Mouse (Mus musculus): ENCODE data around the gene Myo18b. TPM values are rescaled to one million over a fixed set of nuclear protein-coding genes. Genes with fewer than 3 reads are reported as not detected.

The Myo18b gene
- polyA plus RNA-seq, 2 experiments from 2014 or later: not detected

DNA sequence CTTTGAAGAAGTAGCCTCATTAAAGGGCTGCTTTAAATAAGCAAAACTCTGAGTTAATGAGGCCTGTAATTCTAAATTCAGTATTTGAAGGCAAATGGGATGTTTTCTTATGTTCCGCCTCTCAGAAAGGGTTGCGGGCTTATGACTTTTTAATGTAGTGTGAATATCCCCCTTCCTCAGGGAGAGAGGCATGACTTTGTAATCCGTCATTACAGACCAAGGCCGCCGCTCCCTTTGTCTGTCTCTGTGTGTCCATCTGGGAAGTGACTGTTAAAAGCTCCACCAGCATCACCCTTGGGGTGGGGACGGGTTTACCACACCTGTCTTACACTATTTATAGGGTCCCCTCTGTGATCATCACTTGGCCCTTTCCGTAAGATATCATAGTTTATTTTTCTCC is 100.1 kb downstream of the Myo18b start:
- ATAC-seq: no peak

DNA sequence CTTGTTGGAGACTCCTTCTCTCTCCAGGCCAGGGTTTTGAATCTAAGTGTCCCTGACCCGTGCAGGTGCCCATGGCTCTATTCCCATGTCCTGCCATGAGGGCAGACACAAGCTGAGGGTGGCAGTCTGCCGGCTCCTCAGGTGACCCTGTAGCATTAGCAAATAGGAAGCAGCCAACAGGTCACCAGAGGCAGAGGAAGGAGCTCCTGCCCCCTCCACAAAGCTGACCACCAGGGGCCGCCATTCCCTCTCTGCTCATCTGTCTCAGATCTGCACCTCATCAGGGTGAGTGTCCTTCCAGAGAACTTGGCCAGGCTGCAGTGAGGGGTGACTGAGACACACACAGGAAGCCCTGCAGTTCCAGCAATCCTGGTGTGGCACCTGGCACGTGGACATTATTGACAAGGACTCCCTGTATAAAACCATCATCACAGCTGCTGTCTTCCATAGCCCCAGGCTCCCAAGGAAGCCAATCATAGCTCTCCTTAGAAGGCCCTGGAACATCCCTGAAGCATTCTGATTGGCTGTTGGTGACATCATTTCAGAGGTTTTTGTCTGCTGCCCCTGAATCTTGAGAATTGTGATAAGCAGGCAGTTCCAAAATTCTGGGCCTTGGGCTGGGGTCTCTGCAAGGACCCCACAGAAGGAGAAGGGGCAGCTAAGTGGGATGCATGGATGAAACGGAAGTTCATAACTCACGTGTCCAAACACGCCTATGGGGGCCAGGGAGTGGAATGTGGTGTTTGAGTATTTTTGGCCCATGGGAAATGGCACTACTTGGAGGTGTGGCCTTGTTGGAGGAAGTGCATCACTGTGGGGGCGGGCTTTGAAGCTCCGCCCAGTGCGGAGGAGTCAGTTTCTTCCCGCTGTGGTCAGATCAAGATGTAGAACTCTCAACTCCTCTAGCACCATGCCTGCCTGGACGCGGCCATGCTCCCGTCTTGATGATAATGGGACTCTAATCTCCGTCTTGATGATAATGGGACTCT is 104.1 kb downstream of the Myo18b start:
- ATAC-seq: no peak

DNA sequence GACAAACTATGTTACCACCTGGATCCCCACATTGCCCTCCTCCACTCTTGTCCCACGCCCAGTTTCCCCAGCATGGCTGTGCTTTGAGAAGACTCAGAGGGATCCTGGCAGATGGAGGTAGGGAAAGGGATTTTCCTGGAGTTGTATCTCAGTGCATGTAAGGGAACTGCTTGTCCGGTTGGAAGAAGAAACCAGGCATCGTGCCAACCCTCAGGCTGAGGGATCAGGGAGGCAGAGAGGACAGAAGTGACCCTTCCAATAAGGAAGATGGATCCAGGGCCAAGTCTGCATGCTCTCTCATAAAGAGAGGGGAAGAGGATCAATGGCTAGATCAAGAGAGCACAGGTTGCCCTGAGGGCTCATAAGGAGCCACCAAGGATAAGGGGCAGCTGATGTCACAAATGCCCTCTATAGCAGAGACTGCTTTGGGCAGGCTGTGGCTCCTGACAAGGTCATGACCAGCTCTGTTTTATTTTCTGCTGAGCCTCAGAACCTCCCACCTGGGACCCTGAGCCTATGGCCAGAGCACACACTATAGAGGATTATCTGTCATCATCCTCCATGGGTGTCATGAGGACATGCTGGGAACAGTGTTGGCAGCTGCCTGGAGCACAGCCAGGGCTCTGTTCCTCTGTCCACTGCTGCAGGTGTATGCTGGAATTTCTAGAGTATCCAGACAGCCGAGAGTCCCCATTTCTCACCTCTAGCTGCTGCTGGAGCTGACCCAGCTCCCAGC is 105.6 kb downstream of the Myo18b start:
- no peak for ATAC-seq

DNA sequence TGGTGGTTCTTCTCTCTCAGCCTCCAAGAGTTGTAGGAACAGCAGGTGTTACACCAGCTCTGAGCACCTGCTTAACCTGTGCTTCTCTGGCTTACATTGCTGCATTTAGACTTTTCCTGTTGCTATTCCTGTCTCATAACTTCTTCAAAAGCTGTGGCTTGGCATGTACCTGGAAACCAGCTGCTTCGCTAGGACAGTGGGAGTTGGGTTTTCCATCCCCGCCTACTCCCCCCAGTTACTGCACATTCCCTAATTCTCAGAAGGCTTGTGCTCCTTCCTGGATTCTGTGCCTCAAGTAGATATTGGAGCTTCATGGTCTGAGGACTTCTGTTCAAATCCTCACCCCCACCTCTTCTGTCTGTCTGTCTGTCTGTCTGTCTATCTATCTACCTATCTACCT is 107.7 kb downstream of the Myo18b start:
- ATAC-seq: no peak

DNA sequence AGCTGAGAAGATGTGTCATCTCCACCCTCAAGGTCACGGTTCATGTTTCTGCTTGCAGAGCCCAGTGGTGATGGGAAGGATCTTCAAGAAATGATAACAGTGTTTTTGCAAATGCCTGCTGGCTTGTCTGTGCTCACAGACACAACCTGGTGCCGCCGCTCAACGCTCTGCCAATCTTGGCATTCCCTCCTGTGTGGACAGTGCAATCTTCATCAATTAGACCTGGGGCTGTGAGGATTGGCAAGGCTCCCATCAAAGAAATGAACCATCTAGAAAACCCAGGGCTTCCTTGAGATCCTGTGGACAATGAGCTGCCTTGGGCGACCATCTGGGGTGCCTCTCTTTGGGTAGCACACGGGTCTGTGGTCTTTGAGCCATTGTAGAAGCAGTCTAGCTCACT is 109.4 kb downstream of the Myo18b start:
- ATAC-seq: no peak

DNA sequence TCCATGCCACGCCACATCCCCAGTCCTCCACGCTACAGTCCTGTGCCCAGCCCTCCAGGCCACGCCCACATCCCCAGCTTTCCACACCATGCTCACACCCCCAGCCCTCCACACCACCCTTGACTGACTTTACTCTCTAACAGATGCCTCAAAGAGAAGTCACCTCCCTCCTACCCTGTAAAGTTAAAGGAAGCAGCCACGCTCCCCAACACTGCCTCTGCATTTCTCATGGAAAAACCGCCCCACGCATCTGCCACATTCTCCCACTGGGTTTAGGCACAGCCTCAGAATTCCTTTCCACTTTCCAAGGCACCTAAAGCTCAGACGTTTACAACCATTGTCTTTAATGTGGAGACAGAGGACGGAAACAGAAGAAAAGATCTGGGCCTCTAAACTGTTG is 110.1 kb downstream of the Myo18b start:
- ATAC-seq: no peak

DNA sequence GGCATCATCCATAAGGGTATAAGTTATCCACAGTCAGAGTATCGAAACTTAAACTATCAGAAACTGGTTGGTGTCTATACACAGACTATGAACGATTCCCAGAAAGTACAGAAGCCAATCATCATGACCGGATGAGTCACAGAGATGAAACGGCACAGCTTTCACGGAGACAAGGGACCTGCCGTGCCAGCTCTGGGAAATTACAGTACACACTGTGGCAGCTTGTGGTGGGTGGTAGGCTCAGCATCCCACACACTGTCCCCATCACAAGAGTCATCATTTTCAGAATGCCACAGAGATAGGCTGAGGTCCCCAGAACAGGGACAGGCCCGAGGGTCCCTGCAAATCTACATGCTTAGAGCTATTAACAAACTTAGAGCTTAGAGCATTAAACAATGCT is 114.4 kb downstream of the Myo18b start:
- no peak for ATAC-seq

DNA sequence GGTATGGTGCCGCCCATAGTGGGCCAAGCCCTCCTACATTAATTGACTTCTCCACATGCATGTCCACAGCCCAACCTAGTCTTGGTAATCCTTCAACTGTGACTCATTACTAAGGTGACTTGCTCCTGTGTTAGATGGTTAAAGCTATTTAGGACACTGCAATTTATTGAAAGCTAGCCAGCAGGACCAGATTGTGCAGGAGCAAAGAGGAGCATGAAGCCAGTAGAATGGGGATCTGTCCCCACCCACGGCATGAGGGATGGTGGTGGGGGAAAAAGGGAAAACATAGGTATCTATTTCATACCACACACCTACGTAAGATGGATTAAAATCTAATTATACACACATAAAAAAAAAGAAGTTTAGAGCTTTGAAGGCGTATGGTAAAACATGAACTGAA is 114.9 kb downstream of the Myo18b start:
- ATAC-seq: no peak

DNA sequence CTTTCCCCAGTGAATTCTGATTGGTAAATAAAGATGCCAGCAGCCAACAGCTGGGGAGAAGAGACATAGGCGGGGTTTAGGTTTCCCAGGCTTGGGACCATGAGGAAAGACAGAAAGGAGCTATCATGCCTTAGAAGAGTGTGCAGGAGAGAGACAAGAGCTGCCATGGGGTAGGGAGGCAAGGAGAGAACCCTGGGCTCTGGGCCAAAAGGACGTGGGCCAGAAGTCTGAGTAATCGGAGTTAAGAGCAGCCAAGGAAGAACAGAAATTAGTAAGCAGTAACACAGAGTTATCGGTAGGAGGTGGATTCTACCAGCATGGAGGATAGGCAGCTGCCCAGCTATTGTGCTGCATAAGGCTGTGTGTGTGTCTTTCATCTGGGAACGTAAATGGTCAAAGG is 115.8 kb downstream of the Myo18b start:
- no peak for ATAC-seq

DNA sequence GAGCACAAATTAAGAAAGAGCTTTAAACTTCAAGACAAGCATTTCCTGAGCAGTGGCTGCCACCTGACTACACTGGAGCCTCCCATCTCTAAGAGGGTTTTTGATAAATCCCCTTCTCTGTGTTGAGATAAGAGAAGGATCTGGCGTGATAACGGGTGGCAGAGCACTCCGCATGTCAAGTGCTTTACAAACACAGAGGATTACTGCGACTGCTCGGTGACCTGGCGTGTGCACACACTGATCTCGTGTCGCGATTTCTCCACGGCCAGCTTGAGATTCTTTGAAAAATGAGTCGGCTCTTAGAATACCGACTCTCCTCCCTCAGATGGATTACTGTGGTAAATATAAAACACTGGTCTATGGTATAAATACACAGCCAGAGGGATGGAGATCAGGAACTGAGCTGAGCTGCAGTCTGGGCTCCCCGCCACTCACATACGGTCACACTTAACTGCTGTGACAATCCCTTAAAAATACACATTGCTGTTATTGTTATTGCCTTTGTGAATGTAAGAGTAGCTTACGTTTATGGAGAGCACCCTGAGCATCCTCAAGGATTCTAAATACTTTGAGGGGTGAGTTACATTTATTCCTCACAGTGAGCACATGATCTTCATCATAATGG is 119.3 kb downstream of the Myo18b start:
- ATAC-seq: no peak

DNA sequence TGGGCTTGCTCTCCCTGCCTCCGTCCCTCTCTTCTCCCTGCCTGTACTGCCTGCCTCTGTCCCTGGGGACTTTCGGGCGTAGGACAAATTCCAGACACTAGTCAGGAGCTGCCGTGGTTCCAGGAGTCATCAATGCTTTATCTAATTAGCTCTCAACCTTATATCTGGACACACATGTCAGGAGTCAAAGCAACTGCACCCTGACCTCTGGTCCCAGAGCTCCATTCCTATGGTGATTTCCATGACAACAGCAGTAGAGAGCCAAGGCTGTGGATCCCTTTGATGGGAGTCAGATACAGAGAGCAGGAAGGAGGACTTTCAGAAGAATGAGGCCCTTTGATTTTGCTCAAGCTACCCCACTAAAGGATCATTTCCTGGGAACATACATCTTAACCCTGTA is 122.7 kb downstream of the Myo18b start:
- ATAC-seq: no peak

DNA sequence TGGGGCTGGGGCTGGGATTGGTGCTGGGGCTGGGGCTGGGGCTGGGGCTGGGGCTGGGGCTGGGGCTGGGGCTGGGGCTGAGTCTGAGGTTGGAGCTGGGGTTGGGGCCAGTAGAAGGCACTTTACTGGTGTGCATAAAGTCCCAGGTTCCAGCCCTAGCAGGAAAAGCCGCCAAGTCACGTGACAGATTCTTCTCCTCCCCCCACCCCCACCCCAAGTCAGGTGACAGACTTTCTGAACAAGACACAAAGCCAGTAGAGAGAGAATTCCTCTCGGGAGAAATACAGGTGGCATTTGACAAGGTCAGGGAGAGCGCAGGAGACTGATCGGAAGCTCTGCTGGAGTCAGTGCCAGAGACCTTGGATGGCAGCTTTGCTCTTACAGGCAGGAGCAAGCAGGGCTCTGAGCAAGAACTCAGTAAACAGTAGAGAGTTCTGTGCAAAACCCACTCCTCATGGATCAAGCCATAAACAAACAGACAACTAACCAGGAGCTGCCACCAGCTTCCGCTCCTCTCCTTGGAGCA is 124.7 kb downstream of the Myo18b start:
- no peak for ATAC-seq

DNA sequence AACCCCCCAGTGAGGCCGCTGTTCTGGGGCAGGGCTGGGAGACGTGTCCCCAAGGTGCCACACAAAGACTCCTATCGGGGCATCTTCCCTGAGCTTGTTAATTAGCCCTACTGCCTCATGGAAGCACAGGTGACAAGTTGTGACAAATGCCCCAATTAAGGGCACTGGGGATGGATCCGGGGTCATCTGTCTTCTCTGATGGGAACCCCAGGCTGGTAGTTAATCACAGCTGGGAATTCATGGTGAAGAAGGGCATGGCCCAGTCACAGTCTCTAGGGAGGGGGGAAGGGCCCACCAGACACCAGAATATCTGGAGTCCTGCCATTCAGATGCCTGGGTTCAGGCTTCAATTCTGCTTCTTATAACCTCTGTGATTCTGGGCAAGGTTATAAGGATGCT is 126.4 kb downstream of the Myo18b start:
- ATAC-seq: no peak

DNA sequence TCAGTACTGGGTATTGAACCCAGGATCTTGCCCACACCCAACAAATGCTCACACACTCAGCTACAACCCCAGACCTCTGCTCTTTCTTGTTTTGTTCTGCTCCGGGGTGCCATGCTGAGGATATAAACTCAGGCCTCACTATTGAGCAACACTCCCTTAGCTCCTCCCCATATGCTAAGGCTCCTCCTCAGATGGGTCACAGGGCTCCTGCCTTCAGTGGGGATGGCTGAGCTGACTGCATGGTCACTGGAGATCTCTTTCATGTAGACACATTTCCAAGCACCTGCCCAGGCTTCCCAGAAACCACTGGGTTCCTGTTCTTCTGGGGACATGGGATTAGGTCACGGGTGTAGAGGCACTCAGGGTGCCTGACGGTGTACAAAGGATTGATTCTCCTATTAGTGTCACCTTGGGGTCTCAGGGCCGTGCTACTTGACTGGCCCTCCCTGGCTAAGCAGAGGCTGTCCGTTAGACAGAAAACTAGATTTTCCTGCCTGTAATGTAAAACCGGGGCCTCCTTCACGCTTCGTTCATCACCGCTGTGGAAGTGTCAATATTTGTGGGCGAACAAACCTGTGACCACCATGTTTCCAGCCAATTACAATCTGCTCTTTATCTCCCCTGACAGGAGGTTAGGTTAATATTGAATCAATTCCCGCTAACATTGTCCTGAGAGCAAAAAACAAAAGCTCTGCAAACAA is 127.0 kb downstream of the Myo18b start:
- no peak for ATAC-seq

DNA sequence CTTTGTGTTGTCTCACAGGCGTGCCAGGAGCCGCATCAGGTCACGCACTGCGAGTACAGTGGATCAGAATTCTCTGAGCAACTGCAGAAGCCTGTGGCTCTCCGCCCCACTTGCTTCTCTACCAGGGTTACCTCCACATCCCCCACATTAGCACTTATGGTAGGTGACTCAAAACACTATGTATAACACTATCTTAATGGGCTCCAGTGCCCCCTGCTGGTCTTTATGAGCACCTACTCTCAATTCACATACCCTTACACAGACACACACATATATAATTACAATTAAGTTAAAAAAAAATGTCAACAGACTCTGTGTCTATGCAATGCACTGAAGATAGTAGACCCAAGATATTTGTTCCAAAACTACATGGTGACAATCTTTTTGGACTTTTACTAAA is 127.6 kb downstream of the Myo18b start:
- ATAC-seq: no peak

DNA sequence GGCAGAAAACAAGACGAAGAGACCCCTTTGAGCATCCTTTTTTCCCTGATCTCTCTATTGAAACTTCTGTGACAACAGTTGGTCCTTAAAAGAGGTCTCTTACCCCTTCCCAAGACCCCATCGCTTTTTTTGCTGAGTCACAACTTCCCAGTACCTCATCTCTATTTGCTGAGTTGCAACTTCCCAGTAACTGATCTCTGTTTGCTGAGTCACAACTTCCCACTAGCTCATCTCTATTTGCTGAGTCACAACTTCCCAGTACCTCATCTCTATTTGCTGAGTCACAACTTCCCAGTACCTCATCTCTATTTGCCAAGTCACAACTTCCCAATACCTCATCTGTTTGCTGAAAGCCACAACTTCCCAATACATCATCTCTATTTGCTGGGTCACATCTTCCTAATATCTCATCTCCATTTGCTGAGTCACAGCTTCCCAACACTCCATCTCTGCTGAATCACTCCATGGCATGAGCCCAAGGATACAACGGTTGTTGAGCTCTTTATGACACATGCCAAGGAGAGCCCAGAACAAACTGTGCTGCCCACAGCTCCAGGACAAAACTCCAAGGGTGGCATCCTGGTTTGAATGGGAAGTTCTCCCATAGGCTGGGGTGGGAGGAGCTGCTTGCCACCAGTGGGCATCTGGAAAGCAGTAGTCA is 134.6 kb downstream of the Myo18b start:
- no peak for ATAC-seq

DNA sequence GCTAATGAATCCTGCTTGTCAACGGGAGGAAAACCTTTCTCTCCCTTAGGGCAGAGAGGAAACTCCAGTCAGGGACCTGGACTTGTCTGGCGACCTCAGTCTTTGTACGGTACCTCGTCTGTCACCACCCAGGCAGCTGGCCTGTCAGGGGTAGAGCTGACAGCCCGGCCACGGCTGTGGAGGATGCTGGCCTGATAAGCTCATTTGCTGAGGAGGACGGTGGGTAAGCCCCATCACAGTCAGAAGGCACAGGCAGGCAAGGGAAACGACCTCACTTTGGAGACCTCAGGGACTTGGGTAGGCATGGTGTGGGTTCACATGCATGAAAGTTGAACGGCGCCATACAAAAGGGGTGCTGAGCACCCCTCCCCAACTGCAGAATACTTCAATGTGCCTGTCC is 140.6 kb downstream of the Myo18b start:
- no peak for ATAC-seq

DNA sequence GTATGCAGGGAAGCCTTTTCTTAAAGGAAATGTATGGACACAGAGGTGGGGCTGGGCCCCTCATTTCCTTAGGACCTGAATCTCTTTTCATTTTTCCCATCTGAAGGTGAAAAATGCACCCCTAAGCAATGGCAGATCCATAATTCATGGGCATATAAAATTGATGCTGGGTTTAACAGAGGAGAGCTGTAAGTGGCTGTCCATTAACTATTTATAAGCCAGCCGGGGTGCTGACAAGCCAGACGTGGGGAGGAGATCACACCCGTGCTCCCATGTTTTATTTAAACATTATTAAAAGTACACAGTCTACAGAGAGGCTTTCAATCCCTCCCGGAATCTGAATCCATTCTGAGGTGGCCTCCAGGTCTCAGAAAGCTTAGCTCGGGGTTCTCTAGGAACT is 146.5 kb downstream of the Myo18b start:
- no peak for ATAC-seq

DNA sequence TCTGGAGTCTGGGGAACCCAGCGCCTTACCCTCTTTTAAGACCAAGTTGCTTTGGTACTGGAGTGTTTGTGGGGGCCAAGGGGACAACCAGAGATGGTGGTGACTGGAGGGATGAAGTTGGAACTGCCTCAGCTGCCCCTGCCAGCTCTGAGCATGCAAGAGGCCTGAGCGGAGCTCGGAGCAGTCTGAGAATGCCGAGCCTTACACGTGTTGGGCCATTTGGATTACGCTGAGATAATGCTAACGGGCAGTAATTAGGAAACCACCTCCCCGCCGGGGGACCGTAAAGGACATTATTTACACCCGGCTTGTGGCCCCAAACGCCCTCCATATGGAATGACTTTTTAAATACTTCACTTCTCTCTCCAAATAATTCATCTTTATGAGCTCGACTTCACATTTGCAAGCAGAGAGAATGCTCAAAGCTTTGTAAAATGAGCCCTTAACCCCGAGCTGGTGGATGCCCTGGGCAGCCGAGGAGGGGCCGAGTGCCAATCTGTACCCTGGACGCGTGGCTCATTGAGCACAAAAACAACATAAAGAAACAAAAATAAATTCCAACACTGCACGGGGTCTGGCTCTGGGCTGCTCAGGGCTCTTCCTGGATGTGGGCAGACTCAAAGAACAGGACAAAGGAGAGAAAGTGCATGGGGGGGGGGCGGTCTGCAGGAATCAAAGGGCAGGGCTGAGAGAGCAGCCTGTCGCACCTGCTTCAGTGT is 148.0 kb downstream of the Myo18b start:
- ATAC-seq: no peak

DNA sequence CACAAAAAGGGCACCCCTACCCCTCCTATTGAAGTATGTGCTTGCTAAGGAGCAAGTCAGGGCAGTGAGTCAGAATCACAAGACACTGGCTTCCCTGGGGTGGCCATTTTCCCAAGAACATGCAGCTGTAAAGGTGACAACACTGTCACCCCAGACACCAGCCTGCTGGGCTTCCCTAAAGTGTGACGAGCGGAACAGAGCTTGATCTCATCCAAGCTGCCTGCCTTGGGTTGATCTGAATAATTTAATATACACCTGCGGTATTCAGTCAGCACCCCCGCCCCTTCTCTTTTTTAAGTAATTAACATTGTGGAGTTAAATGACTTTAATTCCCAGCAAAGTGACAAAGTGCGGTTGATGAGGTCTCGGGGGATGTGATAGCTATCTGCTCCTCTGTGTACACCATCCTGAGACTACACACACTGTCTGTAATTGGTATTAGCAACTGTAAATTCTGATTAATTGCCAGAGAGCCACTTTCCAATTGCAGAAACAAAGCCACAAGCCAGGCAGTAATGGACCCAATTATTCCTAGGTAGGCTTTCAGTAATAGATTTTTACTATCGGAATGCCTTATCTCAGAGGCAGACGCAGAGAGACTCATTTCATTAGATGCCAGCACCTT is 148.7 kb downstream of the Myo18b start:
- no peak for ATAC-seq

DNA sequence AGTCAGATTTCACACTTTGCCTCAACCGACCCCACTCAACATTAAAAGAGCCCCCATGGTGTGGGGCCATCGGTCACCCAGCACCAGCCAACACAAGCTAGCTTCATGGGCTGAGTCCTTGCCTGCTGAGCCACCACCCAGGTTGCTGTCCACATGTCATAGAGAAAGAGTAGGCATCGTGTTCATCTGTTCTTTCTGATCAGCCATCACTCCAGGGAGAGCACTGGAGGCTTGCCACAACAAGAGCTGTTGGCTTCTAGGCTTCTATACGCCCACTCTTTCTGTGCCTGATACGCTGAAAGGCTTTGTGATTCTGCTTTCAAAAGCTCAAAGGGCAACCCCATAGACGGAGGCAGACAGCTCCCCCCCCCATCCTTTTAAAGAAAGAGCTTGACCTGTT is 151.0 kb downstream of the Myo18b start:
- ATAC-seq: no peak

Measured in activated CD4-positive, CD25-positive, alpha-beta regulatory T cell, adult 4 months (primary cell).